Mouse (Mus musculus) embryonic stem cell, embryonic (primary cell): ENCODE results near the gene Gm10639.
"Not testable (repeated sequence)": the region's sequence is repeated elsewhere in the genome, so short reads cannot be mapped to it uniquely, and the experiment has no call there.

Experiments used
- CTCF ChIA-PET, 4 experiments: fragments of 300-600 bp in 2 of 4; fragments of 350-600 bp in 2 of 4; sonication (Branson Sonifier 250); formaldehyde crosslinking; loops; one replicate each; lab custom pipeline; 2022; ENCODE audit warnings: inconsistent platforms in 2 of 4; lab: Charles Lee
- POLR2A ChIA-PET, 4 experiments: fragments of 300-600 bp in 2 of 4; fragments of 350-600 bp in 2 of 4; sonication (Branson Sonifier 250); formaldehyde crosslinking; loops; one replicate each; lab custom pipeline; 2022; ENCODE audit warnings: antibody characterized with exemption in 4 of 4, inconsistent platforms in 1 of 4; lab: Charles Lee

The Gm10639 gene

GRCm38 (mm10) chr9:78289723-78290122, at the start of gene Gm10639:
TSS of gene Gm10639 (plus strand) at chr9:78289923.
- POLR2A ChIA-PET, CTCF ChIA-PET: not testable (repeated sequence)

- CTCF ChIA-PET, result not testable (repeated sequence)
Observed at GRCm38 (mm10) chr9:78255683-78256470, 33.8 kb upstream of the Gm10639 start.

GRCm38 (mm10) chr9:78256914-78257313, 32.8 kb upstream of the Gm10639 start, which contains the start of gene Gm3776:
TSS of gene Gm3776 (plus strand) at chr9:78257129.
- CTCF ChIA-PET, POLR2A ChIA-PET: not testable (repeated sequence)

More at GRCm38 (mm10) chr9:78255683-78256470, 33.8 kb upstream of the Gm10639 start:
- POLR2A ChIA-PET, result interaction anchor here in 1 of 4 experiments (0.7 kb wide), 1 partner anchor 94 kb away, joined by 3 read pairs; no protein-coding TSS in a partner anchor

GRCm38 (mm10) chr9:78259688-78260087, 30.0 kb upstream of the Gm10639 start:
- POLR2A ChIA-PET, result not testable (repeated sequence)
- CTCF ChIA-PET, result interaction anchor here in 3 of 4 experiments (0.6 kb wide), 3 partner anchors 80 to 220 kb away, joined by 3 to 6 read pairs (median 4); no protein-coding TSS in a partner anchor

GRCm38 (mm10) chr9:78270945-78271344, 18.8 kb upstream of the Gm10639 start:
- POLR2A ChIA-PET, CTCF ChIA-PET: not testable (repeated sequence)

- CTCF ChIA-PET, result not testable (repeated sequence)
- POLR2A ChIA-PET, result interaction anchor here in 1 of 4 experiments (0.6 kb wide), 1 partner anchor 145 kb away, joined by 3 read pairs; no protein-coding TSS in a partner anchor
Observed at GRCm38 (mm10) chr9:78282002-78282711, 7.6 kb upstream of the Gm10639 start.

GRCm38 (mm10) chr9:78289063-78289462, 660 bp upstream of the Gm10639 start:
- CTCF ChIA-PET, result not testable (repeated sequence)
- POLR2A ChIA-PET, result interaction anchor here in 2 of 4 experiments (0.6 kb wide), 2 partner anchors 19 to 142 kb away, joined by 3 read pairs; no protein-coding TSS in a partner anchor

GRCm38 (mm10) chr9:78292462-78292861, 2.7 kb downstream of the Gm10639 start:
- POLR2A ChIA-PET, result not testable (repeated sequence)
- CTCF ChIA-PET, result interaction anchor here in 1 of 4 experiments (1.2 kb wide), 1 partner anchor 48 kb away, joined by 3 read pairs; no protein-coding TSS in a partner anchor

GRCm38 (mm10) chr9:78293683-78294082, 4.0 kb downstream of the Gm10639 start:
- POLR2A ChIA-PET, result interaction anchor here in 1 of 4 experiments (1.0 kb wide), 1 partner anchor 117 kb away, joined by 3 read pairs; no protein-coding TSS in a partner anchor
- CTCF ChIA-PET, result interaction anchor here in 2 of 4 experiments (0.6 to 1.2 kb wide), 3 partner anchors 12 to 64 kb away, joined by 3 to 6 read pairs (median 3); no protein-coding TSS in a partner anchor

- POLR2A ChIA-PET, result interaction anchor here in 1 of 4 experiments (0.6 kb wide), 1 partner anchor 184 kb away, joined by 3 read pairs; no protein-coding TSS in a partner anchor
Observed at GRCm38 (mm10) chr9:78294781-78295180, 5.1 kb downstream of the Gm10639 start.

GRCm38 (mm10) chr9:78296089-78296488, 6.4 kb downstream of the Gm10639 start:
- POLR2A ChIA-PET, result interaction anchor here in 1 of 4 experiments (0.5 to 1.5 kb wide), 3 partner anchors 44 to 72 kb away, joined by 3 to 5 read pairs (median 3); partner anchors contain the start of gene Dppa5a
- CTCF ChIA-PET, result interaction anchor here (0.6 to 1.8 kb wide), 11 partner anchors 8 to 168 kb away, joined by 3 to 29 read pairs (median 4); no protein-coding TSS in a partner anchor

More at GRCm38 (mm10) chr9:78294781-78295180, 5.1 kb downstream of the Gm10639 start:
- CTCF ChIA-PET, result not testable (repeated sequence)

GRCm38 (mm10) chr9:78298232-78298631, 8.5 kb downstream of the Gm10639 start:
- CTCF ChIA-PET, result no interaction called here
- POLR2A ChIA-PET, result no interaction called here

GRCm38 (mm10) chr9:78299143-78299542, 9.4 kb downstream of the Gm10639 start:
- CTCF ChIA-PET, POLR2A ChIA-PET: not testable (repeated sequence)

GRCm38 (mm10) chr9:78308122-78308521, 18.4 kb downstream of the Gm10639 start:
- POLR2A ChIA-PET, result interaction anchor here in 1 of 4 experiments (0.5 kb wide), 1 partner anchor 116 kb away, joined by 3 read pairs; no protein-coding TSS in a partner anchor
- CTCF ChIA-PET, result not testable (repeated sequence)

GRCm38 (mm10) chr9:78314696-78315095, 25.0 kb downstream of the Gm10639 start, which contains the start of gene Omt2a:
TSS of gene Omt2a (minus strand) at chr9:78314796.
- ChIA-PET CTCF (no interaction called here), POLR2A (no interaction called here)

GRCm38 (mm10) chr9:78319499-78319898, 29.8 kb downstream of the Gm10639 start:
- ChIA-PET CTCF (no interaction called here), POLR2A (no interaction called here)

GRCm38 (mm10) chr9:78327289-78327688, 37.6 kb downstream of the Gm10639 start, which contains the start of gene Omt2b:
TSS of gene Omt2b (plus strand) at chr9:78327589.
- POLR2A ChIA-PET, result not testable (repeated sequence)
- CTCF ChIA-PET, result interaction anchor here in 1 of 4 experiments (0.6 kb wide), 1 partner anchor 210 kb away, joined by 7 read pairs; no protein-coding TSS in a partner anchor

- CTCF ChIA-PET, result interaction anchor here in 1 of 4 experiments (0.5 kb wide), 1 partner anchor 93 kb away, joined by 3 read pairs; no protein-coding TSS in a partner anchor
- POLR2A ChIA-PET, result not testable (repeated sequence)
Observed at GRCm38 (mm10) chr9:78337050-78337449, 47.3 kb downstream of the Gm10639 start.
